ENCODE assay signal across 28 mouse cellular contexts in the genomic region with DNA sequence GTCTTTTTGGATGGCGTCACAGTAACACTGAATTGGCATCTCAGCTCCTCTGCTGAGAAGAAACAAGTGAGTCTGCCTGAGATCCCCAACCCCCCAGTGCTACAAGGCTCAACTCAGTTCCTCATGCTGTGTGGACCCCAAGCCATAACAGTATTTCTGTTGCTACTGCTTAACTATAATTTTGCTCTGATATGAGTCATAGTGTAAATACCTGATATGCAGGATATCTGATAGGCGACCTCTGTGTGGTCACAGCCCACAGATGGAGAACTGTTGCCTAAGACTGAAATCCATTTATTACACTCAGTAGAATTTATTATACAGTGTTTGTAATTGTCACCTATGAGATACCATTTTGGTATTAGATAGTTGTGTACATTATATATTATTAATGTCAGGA.
"Had no signal": no experiment of that assay in that cellular context is flagged by ENCODE, and none has a peak within 500 bp of the region (broad histone marks: within the 10 kb centered on the region; RNA-seq: fewer than 3 reads in every experiment).

No protein-coding gene starts in this region.

- H3K9ac ChIP-seq: embryonic facial prominence, embryonic 12.5 days; embryonic facial prominence, embryonic 13.5 days; embryonic facial prominence, embryonic 15.5 days; forebrain, embryonic 12.5 days; forebrain, embryonic 13.5 days; forebrain, embryonic 15.5 days; forebrain, postnatal 0 days had no signal

- H3K27ac ChIP-seq: embryonic facial prominence, embryonic 10.5 days; embryonic facial prominence, embryonic 12.5 days; embryonic facial prominence, embryonic 13.5 days; embryonic facial prominence, embryonic 15.5 days; forebrain, embryonic 10.5 days; forebrain, embryonic 12.5 days; forebrain, embryonic 13.5 days; forebrain, embryonic 15.5 days; gastrocnemius, adult 2 months; heart, adult 2 months had no signal

- H3K4me2 ChIP-seq: embryonic facial prominence, embryonic 12.5 days; embryonic facial prominence, embryonic 13.5 days; embryonic facial prominence, embryonic 15.5 days; forebrain, embryonic 12.5 days; forebrain, embryonic 13.5 days; forebrain, embryonic 15.5 days had no signal

- H3K27me3 ChIP-seq: embryonic facial prominence, embryonic 12.5 days; embryonic facial prominence, embryonic 13.5 days; embryonic facial prominence, embryonic 15.5 days; forebrain, embryonic 12.5 days; forebrain, embryonic 13.5 days; forebrain, embryonic 15.5 days had no signal

- DNase-seq: cerebellum, adult 8-10 months; cerebellum, adult 9-10 months; cerebellum, adult 9-11 months; cerebellum, postnatal 10 days; cerebellum, postnatal 14 days; cerebellum, postnatal 25 days; cerebellum, postnatal 36 days; embryo, embryonic 11 days; forebrain, postnatal 0 days; gastrocnemius, adult 2 months; gastrocnemius, postnatal 10 days; gastrocnemius, postnatal 14 days; gastrocnemius, postnatal 25 days; gastrocnemius, postnatal 36 days; heart, adult 11 months; heart, adult 18-20 months; heart, adult 2 months had no signal

- H3K4me1 ChIP-seq: embryonic facial prominence, embryonic 10.5 days; embryonic facial prominence, embryonic 12.5 days; embryonic facial prominence, embryonic 13.5 days; embryonic facial prominence, embryonic 15.5 days; forebrain, embryonic 10.5 days; forebrain, embryonic 12.5 days; forebrain, embryonic 13.5 days; forebrain, embryonic 15.5 days had no signal

- ATAC-seq: forebrain, embryonic 13.5 days; forebrain, embryonic 14.5 days; forebrain, embryonic 15.5 days; forebrain, embryonic 16.5 days; forebrain, postnatal 0 days had no signal

- H3K9me3 ChIP-seq: embryonic facial prominence, embryonic 10.5 days; embryonic facial prominence, embryonic 12.5 days; embryonic facial prominence, embryonic 13.5 days; embryonic facial prominence, embryonic 15.5 days; forebrain, embryonic 10.5 days; forebrain, embryonic 12.5 days; forebrain, embryonic 13.5 days; forebrain, embryonic 15.5 days had no signal

- H3K4me3 ChIP-seq: embryonic facial prominence, embryonic 10.5 days; embryonic facial prominence, embryonic 12.5 days; embryonic facial prominence, embryonic 13.5 days; embryonic facial prominence, embryonic 15.5 days; erythroblast, embryonic 14.5 days; forebrain, embryonic 10.5 days; forebrain, embryonic 12.5 days; forebrain, embryonic 13.5 days; forebrain, embryonic 15.5 days; gastrocnemius, adult 2 months; heart, adult 2 months had no signal
